Mouse (Mus musculus) cerebellum, postnatal 10 days (tissue): ENCODE data around the gene Atp8b5.

ENCODE experiments used
- DNase-seq, 2 experiments: peaks; one replicate each; pipeline ENCODE4 v3.0.0; 2021; ENCODE audit warnings: mixed read lengths in 2 of 2

The Atp8b5 gene

DNA sequence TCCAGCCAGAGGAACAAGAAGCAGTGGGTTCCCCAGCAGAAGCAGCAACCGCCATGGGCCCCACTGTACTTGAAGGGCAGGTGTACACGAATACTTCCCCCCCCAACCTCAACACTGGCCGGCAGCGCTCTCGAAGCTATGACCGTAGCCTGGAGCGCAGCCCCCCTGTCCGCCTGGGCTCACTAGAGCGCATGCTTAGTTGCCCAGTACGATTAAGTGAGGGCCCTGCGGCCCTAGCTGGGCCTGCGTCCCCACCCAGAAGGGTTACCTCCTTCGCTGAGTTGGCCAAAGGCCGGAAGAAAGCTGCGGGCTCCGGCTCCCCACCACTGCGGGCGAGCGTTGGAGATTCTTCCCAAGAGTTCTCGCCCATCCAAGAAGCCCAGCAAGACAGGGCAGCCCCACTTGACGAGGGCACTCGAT lies 149.1 kb downstream of the Atp8b5 start:
- DNase-seq, result no peak

DNA sequence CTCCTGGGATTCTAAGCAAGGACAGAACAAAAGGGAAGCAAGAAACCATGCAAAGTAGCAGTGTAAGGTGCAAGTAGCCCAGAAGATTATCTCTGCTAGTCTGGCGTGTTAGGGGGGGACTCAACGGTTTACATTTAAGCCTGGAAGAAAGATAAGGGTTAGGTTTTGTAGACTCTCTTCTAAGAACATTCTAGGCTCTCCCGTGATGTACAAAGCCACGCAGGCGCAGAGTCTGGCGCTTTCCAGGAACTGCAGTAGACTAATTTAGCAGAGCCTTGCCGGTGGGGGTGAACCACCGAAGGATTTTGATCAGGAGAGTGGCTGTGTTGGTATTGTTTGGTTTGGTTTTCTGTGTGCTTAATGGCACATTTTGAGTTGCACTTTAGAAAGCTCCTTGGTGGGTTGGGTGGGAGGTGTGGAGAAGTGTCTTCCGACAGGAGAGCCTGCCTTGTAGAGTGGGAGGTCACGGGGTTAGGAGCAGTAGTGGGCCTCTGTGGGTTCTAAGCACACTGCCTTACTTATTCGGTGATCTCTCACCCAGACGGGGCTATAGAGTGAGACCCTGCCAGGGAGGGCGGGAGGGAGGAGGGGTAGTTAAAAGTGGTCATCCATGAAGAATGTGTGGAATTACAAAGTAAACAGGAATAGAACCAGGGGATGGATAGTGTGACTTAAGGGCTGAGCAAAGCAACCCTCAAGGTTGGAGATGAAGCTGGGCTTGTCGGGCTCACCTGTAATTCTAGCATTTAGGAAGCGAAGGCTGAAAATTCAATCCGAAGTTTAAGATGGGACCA lies 150.5 kb downstream of the Atp8b5 start:
- DNase-seq, result no peak

DNA sequence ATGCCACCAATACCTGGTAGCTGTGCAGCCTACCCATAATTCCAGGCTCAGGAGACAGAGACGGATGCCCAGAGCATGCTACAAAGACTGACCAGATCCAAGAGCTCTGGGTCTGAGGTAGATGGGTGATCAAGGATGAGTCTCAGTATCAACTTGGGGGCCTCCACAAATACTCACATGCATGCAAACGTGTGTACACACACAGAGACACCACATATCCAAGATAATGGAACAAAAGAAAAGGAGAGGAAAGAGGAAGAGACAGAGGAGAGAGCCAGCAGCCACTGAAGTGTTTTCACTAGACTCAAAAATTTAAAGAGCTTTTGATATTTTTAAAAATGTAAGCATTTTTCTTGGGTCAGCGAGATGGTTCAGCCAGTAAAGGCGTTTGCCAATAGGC lies 151.5 kb downstream of the Atp8b5 start:
- no peak for DNase-seq

DNA sequence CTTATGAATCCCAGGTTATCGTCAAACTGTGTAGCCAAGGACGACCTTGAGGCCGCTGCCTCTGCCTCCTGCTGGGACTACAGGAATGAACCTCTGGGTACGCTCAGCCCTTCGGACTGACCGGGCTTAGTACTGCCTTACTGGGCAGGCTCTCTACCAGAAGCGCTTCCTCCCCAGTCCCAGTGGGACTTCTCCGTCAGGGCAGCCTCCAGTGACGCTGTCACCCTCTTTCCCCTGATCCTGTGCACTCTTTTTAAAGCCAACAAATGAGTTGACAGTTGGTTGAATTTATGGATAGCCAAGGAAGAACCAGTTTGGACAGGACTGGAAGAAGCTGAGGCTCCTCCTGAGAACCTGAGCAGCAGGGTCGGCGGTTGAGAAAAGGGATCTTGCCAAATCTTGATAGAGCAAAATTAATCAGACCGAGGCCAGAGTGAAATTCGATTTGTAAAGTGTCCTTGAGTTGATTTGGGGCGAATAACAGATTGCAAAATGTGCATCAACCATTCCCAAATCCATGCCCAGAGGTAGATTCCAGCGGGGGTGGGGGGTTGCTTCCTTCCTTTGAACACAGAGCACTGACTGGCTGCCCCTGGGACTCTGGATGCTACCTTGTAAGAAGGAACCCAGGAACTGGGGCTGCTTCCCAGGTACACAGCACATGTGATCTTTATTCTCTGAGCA lies 152.2 kb downstream of the Atp8b5 start:
- no peak for DNase-seq

DNA sequence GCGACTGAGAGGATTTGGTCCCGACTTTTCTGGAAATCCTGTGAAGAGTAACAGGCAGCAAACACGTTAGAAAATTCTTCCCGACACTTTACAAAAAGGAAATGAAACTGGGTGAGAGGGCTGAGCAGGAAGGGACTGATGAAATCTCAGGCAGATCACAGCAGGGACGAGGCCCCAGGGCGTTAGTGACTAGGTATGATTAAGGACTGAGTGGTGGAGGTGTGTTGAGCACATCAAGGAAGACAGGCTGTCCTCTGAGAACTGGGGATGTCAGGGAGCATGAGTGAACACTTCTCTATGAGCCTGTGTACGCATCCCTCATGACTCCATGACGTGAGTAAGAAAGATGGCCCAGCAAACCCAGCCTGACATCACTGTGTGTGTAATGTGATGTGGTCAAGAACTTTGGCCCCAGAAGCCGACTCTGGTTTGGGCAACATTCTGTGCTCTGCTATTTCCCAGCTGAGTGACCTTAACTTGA lies 152.9 kb downstream of the Atp8b5 start:
- no peak for DNase-seq

DNA sequence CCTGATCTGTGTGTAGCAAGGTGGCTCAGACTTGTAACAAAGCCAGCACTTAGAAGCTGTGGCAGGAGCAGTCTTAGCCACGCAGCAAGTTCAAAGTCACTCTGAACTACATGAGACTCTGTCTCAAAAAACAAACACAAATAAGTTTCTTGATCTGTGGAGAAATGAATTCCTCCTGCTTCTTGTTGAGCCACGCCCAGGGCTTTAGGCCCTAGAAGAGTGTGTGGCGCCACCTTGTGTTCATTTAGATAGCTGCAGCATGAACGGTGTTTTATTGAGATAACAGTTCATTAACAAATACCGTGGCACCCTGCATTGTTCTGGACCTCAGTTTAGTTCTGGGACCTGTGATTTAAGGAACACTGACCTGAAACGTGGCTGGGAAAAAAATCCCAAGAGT lies 153.3 kb downstream of the Atp8b5 start:
- DNase-seq, result peak; percentile 85 to 90

DNA sequence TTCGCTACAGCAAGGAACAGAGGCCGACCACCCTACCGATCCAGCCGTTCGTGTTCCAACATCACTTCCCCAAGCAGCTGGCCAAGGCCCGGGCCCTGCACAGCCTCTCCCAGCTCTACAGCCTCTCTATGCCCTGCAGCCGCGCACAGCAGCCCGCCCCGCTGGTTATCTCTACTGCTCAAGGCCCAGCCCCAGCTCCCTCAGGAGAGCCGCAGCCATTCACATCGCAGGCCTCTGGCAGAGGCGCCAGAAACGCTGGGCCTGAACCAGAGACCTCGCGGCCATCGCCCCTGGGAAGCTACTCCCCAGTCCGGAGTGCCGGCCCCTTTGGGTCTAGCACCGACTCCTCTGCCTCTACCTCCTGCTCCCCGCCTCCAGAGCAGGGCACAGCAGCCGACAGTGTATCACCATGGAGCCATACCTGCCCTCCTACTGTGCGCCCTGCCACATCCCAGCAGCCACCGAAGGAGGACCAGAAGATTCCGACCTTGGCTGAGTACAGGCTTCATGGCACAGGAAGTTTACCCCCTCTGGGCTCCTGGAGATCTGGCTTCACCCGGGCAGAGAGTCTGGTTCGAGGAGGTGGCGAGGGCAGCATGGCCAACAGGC lies 154.8 kb downstream of the Atp8b5 start:
- DNase-seq, result no peak
